Mouse (Mus musculus) liver, embryonic 14.5 days (tissue): Measurements from ENCODE around the gene Cited4. TPM values are rescaled to one million over a fixed set of nuclear protein-coding genes. Genes with fewer than 3 reads are reported as not detected.
A peak's percentile ranks its signal among the peaks of the same experiment; 100 is the strongest.

Experiments
- ATAC-seq: fragments of 200-750 bp; cut with Nextera tagmentation; 2 replicates; pipeline ENCODE4 v1.8.0; 2017; ENCODE audit warnings: moderate number of reproducible peaks, mild to moderate bottlenecking, moderate library complexity; ENCODE audit not compliant: insufficient read depth
- DNase-seq, 3 experiments: peaks; one replicate each; pipeline ENCODE4 v3.0.0-alpha.2; 2012 to 2013; ENCODE audit warnings: low read depth in 3 of 3, low spot score in 3 of 3
- H3K27ac ChIP-seq: fragments of 300-500 bp; sonication (generic); 2 replicates; pipeline ENCODE4 v1.5.1; 2014; ENCODE audit warnings: moderate library complexity, mild to moderate bottlenecking, control low read depth, inconsistent platforms
- H3K27me3 ChIP-seq: fragments of 300-500 bp; sonication (generic); 2 replicates; pipeline ENCODE4 v1.6.1; 2014; ENCODE audit warnings: mild to moderate bottlenecking, low read length, moderate library complexity; ENCODE audit not compliant: control insufficient read depth, insufficient read depth
- H3K36me3 ChIP-seq: fragments of 300-500 bp; sonication (generic); replicated peaks from 2 replicates; pipeline ENCODE4 v1.6.1; 2014; ENCODE audit warnings: low read depth; ENCODE audit not compliant: control insufficient read depth, insufficient read depth
- H3K4me1 ChIP-seq, 2 experiments: fragments of 200-500 bp in 1 of 2; fragments of 300-500 bp in 1 of 2; sonication (generic) in 1 of 2; replicated peaks; 2 replicates each; pipeline ENCODE4 v1.6.1; 2012 to 2014; ENCODE audit warnings: antibody characterized with exemption in 1 of 2, inconsistent platforms in 1 of 2, low read length in 1 of 2; ENCODE audit not compliant: control insufficient read depth in 2 of 2, insufficient read depth in 2 of 2
- H3K4me2 ChIP-seq: fragments of 300-500 bp; sonication (generic); 2 replicates; pipeline ENCODE4 v1.6.1; 2014; ENCODE audit warnings: low read depth, mild to moderate bottlenecking, control low read depth, moderate library complexity
- H3K4me3 ChIP-seq, 2 experiments: fragments of 200-500 bp in 1 of 2; fragments of 300-500 bp in 1 of 2; sonication (generic) in 1 of 2; 2 replicates each; pipeline ENCODE4 v1.5.1; 2012 to 2014; ENCODE audit warnings: low read depth in 2 of 2, low read length in 2 of 2, mild to moderate bottlenecking in 2 of 2, control low read depth in 1 of 2, inconsistent platforms in 1 of 2, moderate library complexity in 1 of 2; ENCODE audit not compliant: insufficient read depth in 1 of 2
- H3K9ac ChIP-seq: fragments of 300-500 bp; sonication (generic); replicated peaks from 2 replicates; pipeline ENCODE4 v1.6.1; 2014; ENCODE audit warnings: mild to moderate bottlenecking, control low read depth, moderate library complexity
- H3K9me3 ChIP-seq: fragments of 300-500 bp; sonication (generic); 2 replicates; pipeline ENCODE4 v1.6.1; 2016; ENCODE audit warnings: low read length, mixed read lengths; ENCODE audit not compliant: control insufficient read depth
- CTCF ChIP-seq: IDR thresholded peaks from 2 replicates; pipeline ENCODE4 v1.5.1; 2016; ENCODE audit warnings: antibody characterized with exemption, low read depth, control low read depth
- EP300 ChIP-seq: IDR thresholded peaks from 2 replicates; pipeline ENCODE4 v1.6.1; 2016; ENCODE audit warnings: antibody characterized with exemption, low read depth
- WGBS: fragments of 180-500 bp; shearing (Covaris S2); extraction: QIAGEN DNeasy Blood & Tissue Kit; methylation state at CpG from one replicate; pipeline ENCODE4 v1.1.7; 2014; ENCODE audit not compliant: insufficient replicate concordance; 5-methylcytosine and 5-hydroxymethylcytosine counted together
- polyA plus RNA-seq, 2 experiments: library from polyadenylated mRNA; depleted of rRNA in 1 of 2; stranded (reverse) in 1 of 2; unstranded in 1 of 2; fragments of >200 nt; fragmentation: Nextera tagmentation in 1 of 2; extraction: Ambion mirVana in 1 of 2; gene quantifications; 2 replicates each; pipeline versions ENCODE4 v1.2.1 to v1.2.3; 2012 to 2014

Gene Cited4
- polyA plus RNA-seq, 2 experiments: 76.6 to 79.1 TPM

DNA sequence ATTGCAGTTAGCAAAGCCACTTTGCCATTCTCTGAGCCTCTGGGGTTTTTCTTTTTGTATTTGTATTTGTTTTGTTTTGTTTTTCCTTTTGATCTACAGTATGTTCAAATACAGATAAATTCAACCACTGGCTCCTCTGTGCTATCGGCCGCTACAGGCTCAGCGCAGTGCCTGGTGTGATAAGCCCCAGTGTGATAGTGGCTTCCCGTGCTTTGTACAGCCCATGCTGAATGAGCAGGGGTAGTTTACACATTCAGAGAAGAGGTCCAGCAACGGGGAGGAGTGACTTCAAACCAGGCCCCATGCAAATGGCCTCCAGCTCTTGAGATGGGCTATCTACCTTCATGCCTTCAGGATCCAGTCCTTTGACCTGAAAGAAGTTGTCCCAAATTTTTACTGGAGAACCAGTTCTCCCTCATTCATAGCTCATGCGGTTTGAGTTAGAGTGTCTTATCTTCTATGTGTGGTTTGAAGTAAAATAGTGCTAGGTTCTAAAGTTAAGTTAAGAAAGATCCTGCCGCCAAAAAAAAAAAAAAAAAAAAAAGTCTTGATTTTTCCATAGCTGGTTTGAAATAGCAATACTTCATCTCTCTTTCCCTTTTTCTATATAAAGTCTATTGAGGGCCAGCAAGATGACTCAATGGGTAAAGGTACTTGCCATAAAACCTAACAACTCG lies 8.5 kb downstream of the Cited4 start:
- 13% methylated on average over 8 of the region's 8 CpGs for WGBS
- peaks cover 49 to 72% of the 10 kb centered on the region in 2 experiments for H3K4me1 ChIP-seq
- H3K27ac ChIP-seq: peak overlapping the region; percentile 98
- peak; percentile 98 for ATAC-seq
- no peaks in the 10 kb centered on the region for H3K36me3 ChIP-seq
- peak overlapping the region; percentile 65 for H3K4me2 ChIP-seq
- DNase-seq: peak; percentile 91 to 94 (median 91)
- H3K4me3 ChIP-seq: peak overlapping the region in 1 of 2 experiments; percentile 13; a peak in 1 of 4 replicates
- peak overlapping the region; percentile 65 for H3K9ac ChIP-seq
- TF ChIP-seq EP300 (peak; percentile 99), CTCF (no peak)
- no peaks in the 10 kb centered on the region for H3K9me3 ChIP-seq
- no peaks in the 10 kb centered on the region for H3K27me3 ChIP-seq

DNA sequence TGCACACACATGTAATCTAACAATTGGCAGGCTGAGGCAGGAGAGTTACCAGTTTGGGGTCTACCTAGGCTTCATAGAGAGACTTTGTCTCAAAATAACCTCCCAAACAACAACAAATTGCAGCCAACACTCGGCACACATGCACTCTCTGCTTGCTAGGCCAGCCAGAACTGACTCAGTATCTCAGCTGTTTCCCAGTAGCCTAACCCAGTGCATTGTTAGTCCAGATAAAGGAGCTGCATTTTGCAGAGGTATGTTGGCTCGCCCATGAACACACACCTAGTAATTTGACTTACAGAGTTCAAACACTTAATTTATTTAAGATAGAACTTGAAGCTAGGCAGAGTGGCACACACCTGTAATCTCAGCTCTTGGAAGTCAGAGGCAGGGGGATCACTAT lies 9.3 kb downstream of the Cited4 start:
- DNase-seq (no peak), ATAC-seq (peak; percentile 60)
- peak overlapping the region; percentile 34 for H3K9ac ChIP-seq
- peaks cover 44 to 72% of the 10 kb centered on the region in 2 experiments for H3K4me1 ChIP-seq
- H3K4me2 ChIP-seq: peak overlapping the region; percentile 65
- TF ChIP-seq EP300: peak; percentile 39; the same call in 1 of the 2 replicates
- no peak for TF ChIP-seq CTCF
- no peaks in the 10 kb centered on the region for H3K27me3 ChIP-seq
- WGBS: 13% methylated on average over 2 of the region's 2 CpGs
- H3K4me3 ChIP-seq: no peak overlapping the region
- peak overlapping the region; percentile 98 for H3K27ac ChIP-seq
- H3K9me3 ChIP-seq: no peaks in the 10 kb centered on the region
- H3K36me3 ChIP-seq: no peaks in the 10 kb centered on the region

DNA sequence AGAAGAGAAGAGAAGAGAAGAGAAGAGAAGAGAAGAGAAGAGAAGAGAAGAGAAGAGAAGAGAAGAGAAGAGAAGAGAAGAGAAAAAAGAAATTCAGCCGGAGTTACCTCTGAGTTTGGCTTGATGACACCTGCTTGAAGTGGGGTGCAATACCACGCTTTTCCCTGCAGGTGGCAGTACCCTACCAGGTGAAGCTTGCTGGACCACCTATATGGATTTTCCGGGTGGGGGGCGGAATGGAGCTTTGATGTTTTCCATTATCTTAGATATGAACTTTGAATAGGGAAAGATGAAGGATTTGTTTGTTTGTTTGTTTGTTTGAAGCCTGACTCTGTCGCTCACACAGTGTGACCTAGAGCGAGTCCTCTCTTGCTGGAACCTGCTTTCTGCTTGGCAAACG lies 14.6 kb downstream of the Cited4 start:
- 47% methylated on average over 7 of the region's 7 CpGs for WGBS
- H3K36me3 ChIP-seq: no peaks in the 10 kb centered on the region
- no peak for TF ChIP-seq EP300
- peak; percentile 88 for TF ChIP-seq CTCF
- no peak overlapping the region for H3K4me2 ChIP-seq
- H3K4me3 ChIP-seq: no peak overlapping the region
- no peak overlapping the region for H3K27ac ChIP-seq
- H3K4me1 ChIP-seq: peaks cover 30 to 62% of the 10 kb centered on the region in 2 experiments
- no peaks in the 10 kb centered on the region for H3K27me3 ChIP-seq
- ATAC-seq (no peak), DNase-seq (no peak)
- H3K9ac ChIP-seq: no peak overlapping the region
- H3K9me3 ChIP-seq: no peaks in the 10 kb centered on the region

DNA sequence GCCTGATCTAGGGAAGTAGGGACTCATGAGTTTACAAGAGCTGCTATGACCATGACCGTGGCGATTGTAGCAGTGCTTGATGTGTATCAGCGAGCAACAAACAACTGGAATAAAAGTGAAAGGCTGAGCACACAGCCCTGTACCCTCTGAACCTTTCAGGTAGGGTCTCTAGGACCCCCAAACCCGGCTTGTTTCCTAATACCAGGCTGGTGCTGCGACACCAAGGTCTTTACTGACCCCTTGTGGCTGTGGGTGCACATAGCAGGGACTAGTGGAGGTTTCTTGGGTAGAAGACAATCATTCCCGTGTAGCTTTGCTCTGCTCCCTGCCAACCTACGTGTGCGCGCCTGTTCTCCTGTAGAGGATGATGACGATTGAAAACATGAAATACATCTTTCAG lies 15.8 kb downstream of the Cited4 start:
- Histone ChIP-seq H3K4me3 (peak overlapping the region in 1 of 2 experiments; percentile 39; a peak in 2 of 4 replicates), H3K9me3 (no peaks in the 10 kb centered on the region), H3K36me3 (no peaks in the 10 kb centered on the region), H3K4me1 (peaks cover 23 to 52% of the 10 kb centered on the region in 2 experiments), H3K27ac (no peak overlapping the region), H3K9ac (no peak overlapping the region), H3K4me2 (peak overlapping the region; percentile 42), H3K27me3 (no peaks in the 10 kb centered on the region)
- DNase-seq (peak in 1 of 3 experiments; percentile 69), ATAC-seq (peak; percentile 36)
- no peak for TF ChIP-seq EP300
- TF ChIP-seq CTCF: peak; percentile 98
- WGBS: 34% methylated on average over 10 of the region's 10 CpGs

DNA sequence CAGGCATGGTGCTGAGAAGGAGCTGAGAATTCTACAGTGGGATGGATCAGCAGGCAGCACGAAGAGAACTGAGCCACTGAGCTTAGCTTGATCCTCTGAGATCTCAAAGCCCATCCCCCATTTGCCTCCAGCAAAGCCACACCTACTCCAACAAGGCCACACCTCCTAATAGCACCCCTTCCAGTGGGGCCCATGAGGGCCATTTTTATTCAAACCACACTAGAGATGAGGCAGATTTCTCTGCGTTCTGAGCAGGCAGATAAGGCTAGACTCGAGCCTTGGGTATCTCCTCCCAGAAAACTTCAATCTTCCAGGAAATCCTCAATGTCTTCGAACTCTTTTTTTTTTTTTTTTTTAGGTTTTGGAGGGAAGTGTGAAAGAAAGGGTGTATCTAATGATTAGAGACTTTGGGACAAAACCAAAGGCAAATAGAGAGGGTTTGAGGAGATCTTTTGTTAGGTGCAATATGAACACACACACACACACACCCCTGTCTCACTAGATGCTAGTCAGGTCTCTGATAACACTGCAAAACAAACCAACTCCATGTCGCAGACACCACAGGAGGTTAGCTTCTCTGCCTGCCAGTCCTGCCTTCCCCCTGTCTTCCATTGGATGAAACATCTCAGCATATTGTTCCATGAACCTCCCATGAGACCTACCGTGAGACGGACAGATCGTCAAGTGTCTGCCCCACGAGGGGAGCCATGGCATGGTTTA lies 17.1 kb downstream of the Cited4 start:
- Histone ChIP-seq H3K27me3 (no peaks in the 10 kb centered on the region), H3K27ac (peak overlapping the region; percentile 64), H3K4me3 (peak overlapping the region; percentile 6 to 24; a peak in 3 of 4 replicates), H3K4me1 (peaks cover 23 to 44% of the 10 kb centered on the region in 2 experiments), H3K4me2 (peak overlapping the region; percentile 42), H3K36me3 (no peaks in the 10 kb centered on the region), H3K9ac (0 out of 2 replicates have a peak overlapping the region, but pooled peaks have one; percentile 18), H3K9me3 (no peaks in the 10 kb centered on the region)
- peak in 1 of 3 experiments; percentile 75 for DNase-seq
- ATAC-seq: peak; percentile 85
- WGBS: 21% methylated on average over 9 of the region's 9 CpGs
- TF ChIP-seq CTCF: no peak
- TF ChIP-seq EP300: no peak
